Mouse (Mus musculus): ENCODE measurements around the gene Nectin1. TPM values are rescaled to one million over a fixed set of nuclear protein-coding genes. Genes with fewer than 3 reads are reported as not detected.
A peak's percentile ranks its signal among the peaks of the same experiment; 100 is the strongest.

Gene Nectin1
- polyA plus RNA-seq, 1 experiment from 2014 or later, result 8.2 TPM

- H3K36me3 ChIP-seq (ENCODE audit: insufficient read depth, low read length), result no peaks in the 10 kb centered on the region
- ATAC-seq (no peak), DNase-seq (ENCODE audit: low spot score) (no peak)
- H3K4me2 ChIP-seq (replicated peaks; ENCODE audit: low read depth, low read length), result no peak overlapping the region
- H3K27me3 ChIP-seq (replicated peaks; ENCODE audit: insufficient read depth, low read length), result no peaks in the 10 kb centered on the region
- no peak overlapping the region for H3K4me3 ChIP-seq (ENCODE audit: low read depth, low read length)
- no peak for TF ChIP-seq EP300 (IDR thresholded peaks at IDR 0.05)
- TF ChIP-seq CTCF (IDR thresholded peaks at IDR 0.05), result no peak
- no peak overlapping the region for H3K27ac ChIP-seq (ENCODE audit: low read length)
- H3K4me1 ChIP-seq (ENCODE audit: insufficient read depth, low read depth, low read length), result no peaks in the 10 kb centered on the region
- no peak overlapping the region for H3K9ac ChIP-seq (replicated peaks; ENCODE audit: low read depth)
- no peaks in the 10 kb centered on the region for H3K9me3 ChIP-seq (ENCODE audit: low read length)
- 56% methylated on average over 4 of the region's 4 CpGs for WGBS
These were observed 36.2 kb upstream of the Nectin1 start for GRCm38 (mm10) chr9:43707571-43707970.

GRCm38 (mm10) chr9:43708715-43709114 is 35.1 kb upstream of the Nectin1 start:
- no peaks in the 10 kb centered on the region for H3K4me1 ChIP-seq (ENCODE audit: insufficient read depth, low read depth, low read length)
- DNase-seq (ENCODE audit: low spot score) (no peak), ATAC-seq (no peak)
- H3K9me3 ChIP-seq (ENCODE audit: low read length), result no peaks in the 10 kb centered on the region
- H3K36me3 ChIP-seq (ENCODE audit: insufficient read depth, low read length), result no peaks in the 10 kb centered on the region
- H3K9ac ChIP-seq (replicated peaks; ENCODE audit: low read depth), result no peak overlapping the region
- H3K27me3 ChIP-seq (replicated peaks; ENCODE audit: insufficient read depth, low read length), result no peaks in the 10 kb centered on the region
- no peak overlapping the region for H3K27ac ChIP-seq (ENCODE audit: low read length)
- no peak overlapping the region for H3K4me2 ChIP-seq (replicated peaks; ENCODE audit: low read depth, low read length)
- TF ChIP-seq CTCF (IDR thresholded peaks at IDR 0.05) (no peak), EP300 (IDR thresholded peaks at IDR 0.05) (no peak)
- no peak overlapping the region for H3K4me3 ChIP-seq (ENCODE audit: low read depth, low read length)
- 60% methylated on average over 2 of the region's 2 CpGs for WGBS

GRCm38 (mm10) chr9:43713432-43713831 is 30.4 kb upstream of the Nectin1 start:
- no peaks in the 10 kb centered on the region for H3K4me1 ChIP-seq (ENCODE audit: insufficient read depth, low read depth, low read length)
- H3K4me3 ChIP-seq (ENCODE audit: low read depth, low read length), result no peak overlapping the region
- DNase-seq (ENCODE audit: low spot score), result peak; percentile 54
- no peak overlapping the region for H3K4me2 ChIP-seq (replicated peaks; ENCODE audit: low read depth, low read length)
- H3K9me3 ChIP-seq (ENCODE audit: low read length), result no peaks in the 10 kb centered on the region
- H3K36me3 ChIP-seq (ENCODE audit: insufficient read depth, low read length), result no peaks in the 10 kb centered on the region
- no peak overlapping the region for H3K27ac ChIP-seq (ENCODE audit: low read length)
- WGBS, result 37% methylated on average over 3 of the region's 3 CpGs
- no peaks in the 10 kb centered on the region for H3K27me3 ChIP-seq (replicated peaks; ENCODE audit: insufficient read depth, low read length)
- TF ChIP-seq CTCF (IDR thresholded peaks at IDR 0.05) (no peak), EP300 (IDR thresholded peaks at IDR 0.05) (no peak)
- no peak overlapping the region for H3K9ac ChIP-seq (replicated peaks; ENCODE audit: low read depth)
- ATAC-seq, result peak; percentile 55

GRCm38 (mm10) chr9:43719407-43719839 is 24.4 kb upstream of the Nectin1 start:
- H3K27ac ChIP-seq (ENCODE audit: low read length), result no peak overlapping the region
- WGBS, result 52% methylated on average over 4 of the region's 4 CpGs
- DNase-seq (ENCODE audit: low spot score), result peak; percentile 21

GRCm38 (mm10) chr9:43720046-43720445 is 23.7 kb upstream of the Nectin1 start:
- Histone ChIP-seq H3K9me3 (ENCODE audit: low read length) (no peaks in the 10 kb centered on the region), H3K4me1 (ENCODE audit: insufficient read depth, low read depth, low read length) (no peaks in the 10 kb centered on the region), H3K27me3 (replicated peaks; ENCODE audit: insufficient read depth, low read length) (no peaks in the 10 kb centered on the region), H3K36me3 (ENCODE audit: insufficient read depth, low read length) (no peaks in the 10 kb centered on the region), H3K9ac (replicated peaks; ENCODE audit: low read depth) (no peak overlapping the region), H3K4me2 (replicated peaks; ENCODE audit: low read depth, low read length) (no peak overlapping the region), H3K4me3 (ENCODE audit: low read depth, low read length) (no peak overlapping the region), H3K27ac (ENCODE audit: low read length) (no peak overlapping the region)
- no peak for DNase-seq (ENCODE audit: low spot score)
- ATAC-seq, result no peak
- WGBS, result 47% methylated on average over 1 of the region's 1 CpGs
- no peak for TF ChIP-seq CTCF (IDR thresholded peaks at IDR 0.05)
- no peak for TF ChIP-seq EP300 (IDR thresholded peaks at IDR 0.05)

More at GRCm38 (mm10) chr9:43719407-43719839, 24.4 kb upstream of the Nectin1 start:
- Histone ChIP-seq H3K4me2 (replicated peaks; ENCODE audit: low read depth, low read length) (no peak overlapping the region), H3K27me3 (replicated peaks; ENCODE audit: insufficient read depth, low read length) (no peaks in the 10 kb centered on the region), H3K4me3 (ENCODE audit: low read depth, low read length) (no peak overlapping the region), H3K4me1 (ENCODE audit: insufficient read depth, low read depth, low read length) (no peaks in the 10 kb centered on the region), H3K9me3 (ENCODE audit: low read length) (no peaks in the 10 kb centered on the region), H3K36me3 (ENCODE audit: insufficient read depth, low read length) (no peaks in the 10 kb centered on the region), H3K9ac (replicated peaks; ENCODE audit: low read depth) (no peak overlapping the region)
- TF ChIP-seq CTCF (IDR thresholded peaks at IDR 0.05) (no peak), EP300 (IDR thresholded peaks at IDR 0.05) (no peak)
- ATAC-seq, result no peak

- H3K27me3 ChIP-seq (replicated peaks; ENCODE audit: insufficient read depth, low read length), result no peaks in the 10 kb centered on the region
- no peaks in the 10 kb centered on the region; the same call in 1 of the 2 replicates for H3K4me1 ChIP-seq (ENCODE audit: insufficient read depth, low read depth, low read length)
- H3K36me3 ChIP-seq (ENCODE audit: insufficient read depth, low read length), result no peaks in the 10 kb centered on the region
- H3K4me3 ChIP-seq (ENCODE audit: low read depth, low read length), result no peak overlapping the region
- ATAC-seq, result no peak
- no peak overlapping the region for H3K4me2 ChIP-seq (replicated peaks; ENCODE audit: low read depth, low read length)
- H3K9me3 ChIP-seq (ENCODE audit: low read length), result no peaks in the 10 kb centered on the region
- TF ChIP-seq EP300 (IDR thresholded peaks at IDR 0.05), result no peak
- TF ChIP-seq CTCF (IDR thresholded peaks at IDR 0.05), result no peak
- H3K27ac ChIP-seq (ENCODE audit: low read length), result no peak overlapping the region
- DNase-seq (ENCODE audit: low spot score), result no peak
- H3K9ac ChIP-seq (replicated peaks; ENCODE audit: low read depth), result no peak overlapping the region
- 20% methylated on average over 4 of the region's 4 CpGs for WGBS
These were observed 19.7 kb upstream of the Nectin1 start for GRCm38 (mm10) chr9:43724093-43724492.
